Mouse (Mus musculus): Measurements from ENCODE around the gene Tmem175. TPM values are rescaled to one million over a fixed set of nuclear protein-coding genes. Genes with fewer than 3 reads are reported as not detected.
A peak's percentile ranks its signal among the peaks of the same experiment; 100 is the strongest.

The Tmem175 gene
- polyA plus RNA-seq, 2 experiments: 35.5 to 41.8 TPM

DNA sequence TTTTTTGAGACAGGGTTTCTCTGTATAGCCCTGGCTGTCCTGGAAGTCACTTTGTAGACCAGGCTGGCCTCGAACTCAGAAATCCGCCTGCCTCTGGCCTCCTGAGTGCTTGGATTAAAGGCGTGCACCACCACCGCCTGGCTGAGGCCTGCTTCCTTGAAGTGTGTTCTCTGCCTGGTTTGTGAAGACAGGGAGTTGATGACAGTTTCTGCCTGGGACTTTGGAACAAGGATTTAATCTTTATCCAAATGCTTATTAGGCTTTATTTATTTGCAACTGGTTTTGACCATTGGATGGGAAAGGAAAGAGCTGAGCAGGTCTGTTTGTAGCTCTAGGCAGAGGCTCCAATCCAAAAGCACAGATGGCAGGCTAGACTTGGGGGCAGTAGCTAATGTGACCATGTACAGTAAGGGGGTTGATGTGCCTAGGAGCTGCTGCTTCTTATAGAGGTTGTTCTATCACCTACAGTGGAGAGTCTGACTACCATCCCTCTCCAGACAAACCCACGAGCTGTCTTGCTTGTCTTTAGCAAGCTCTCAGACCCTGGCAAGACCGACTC, 48.8 kb downstream of the Tmem175 start:
- H3K9ac ChIP-seq (ENCODE audit: low read depth, low read length, severe bottlenecking): no peak overlapping the region
- H3K4me3 ChIP-seq (replicated peaks; ENCODE audit: low read length): no peak overlapping the region
- H3K4me1 ChIP-seq (ENCODE audit: control insufficient read depth, insufficient read depth, low read length): peaks cover 12% of the 10 kb centered on the region
- 92% methylated on average over 6 of the region's 6 CpGs for WGBS
- H3K9me3 ChIP-seq (ENCODE audit: control insufficient read depth, low read length): no peaks in the 10 kb centered on the region
- H3K27me3 ChIP-seq (ENCODE audit: control insufficient read depth, insufficient read depth, low read length): no peaks in the 10 kb centered on the region
- no peak for TF ChIP-seq POLR2A (IDR thresholded peaks at IDR 0.05; ENCODE audit: borderline replicate concordance, extremely low read depth, insufficient read depth, insufficient read length)
- no peak overlapping the region for H3K4me2 ChIP-seq (replicated peaks; ENCODE audit: low read depth, low read length, severe bottlenecking)
- peak overlapping the region; percentile 48; the same call in 1 of the 2 replicates for H3K27ac ChIP-seq (replicated peaks; ENCODE audit: low read depth, low read length)
- DNase-seq (ENCODE audit: low spot score): no peak
- no peak for ATAC-seq (ENCODE audit: low FRiP score, low read depth)
- H3K36me3 ChIP-seq (ENCODE audit: control insufficient read depth, insufficient read depth, low read length): no peaks in the 10 kb centered on the region

DNA sequence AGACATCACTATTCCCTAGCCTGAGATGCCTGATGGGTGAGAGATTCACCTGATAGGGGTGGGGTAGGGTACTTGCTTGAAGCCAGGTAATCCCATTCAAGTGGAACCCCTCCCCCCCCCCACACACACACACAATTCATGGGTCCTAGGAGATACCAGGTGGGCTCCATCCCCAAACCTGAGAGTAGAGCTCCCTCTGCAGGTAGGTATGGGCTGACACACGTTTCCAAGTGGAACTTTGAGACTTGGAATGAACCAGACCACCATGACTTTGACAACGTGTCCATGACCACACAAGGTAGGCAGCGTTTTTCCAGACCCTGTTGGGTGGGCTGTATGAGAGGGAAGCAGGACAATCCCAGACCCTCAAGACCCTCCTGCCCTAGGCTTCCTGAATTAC, 50.3 kb downstream of the Tmem175 start:
- Histone ChIP-seq H3K4me3 (replicated peaks; ENCODE audit: low read length) (no peak overlapping the region), H3K27me3 (ENCODE audit: control insufficient read depth, insufficient read depth, low read length) (no peaks in the 10 kb centered on the region), H3K36me3 (ENCODE audit: control insufficient read depth, insufficient read depth, low read length) (no peaks in the 10 kb centered on the region; the same call in 1 of the 2 replicates), H3K9me3 (ENCODE audit: control insufficient read depth, low read length) (no peaks in the 10 kb centered on the region), H3K9ac (ENCODE audit: low read depth, low read length, severe bottlenecking) (no peak overlapping the region), H3K27ac (replicated peaks; ENCODE audit: low read depth, low read length) (no peak overlapping the region), H3K4me2 (replicated peaks; ENCODE audit: low read depth, low read length, severe bottlenecking) (no peak overlapping the region), H3K4me1 (ENCODE audit: control insufficient read depth, insufficient read depth, low read length) (peaks cover 12% of the 10 kb centered on the region)
- no peak for TF ChIP-seq POLR2A (IDR thresholded peaks at IDR 0.05; ENCODE audit: borderline replicate concordance, extremely low read depth, insufficient read depth, insufficient read length)
- DNase-seq (ENCODE audit: low spot score) (no peak), ATAC-seq (ENCODE audit: low FRiP score, low read depth) (no peak)
- WGBS: 55% methylated on average over 3 of the region's 3 CpGs

DNA sequence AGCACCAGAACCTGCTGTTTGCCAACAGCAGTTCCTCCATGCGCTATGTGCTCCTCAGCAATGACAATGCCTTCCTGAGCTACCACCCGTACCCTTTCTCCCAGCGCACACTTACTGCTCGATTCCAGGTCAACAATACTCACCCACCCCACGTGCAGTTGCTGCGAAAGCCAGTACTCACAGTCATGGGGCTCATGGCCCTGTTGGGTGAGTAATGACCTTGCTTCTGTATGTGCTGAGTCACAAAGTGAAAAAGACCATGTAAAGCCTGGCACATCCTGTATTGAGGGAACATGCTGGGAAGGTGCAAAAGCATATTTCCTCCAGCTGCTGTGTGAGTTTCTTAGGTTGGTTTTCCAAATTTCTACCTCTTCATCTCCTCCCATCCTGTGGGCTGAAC, 51.3 kb downstream of the Tmem175 start:
- Histone ChIP-seq H3K4me2 (replicated peaks; ENCODE audit: low read depth, low read length, severe bottlenecking) (no peak overlapping the region), H3K4me1 (ENCODE audit: control insufficient read depth, insufficient read depth, low read length) (peaks cover 12% of the 10 kb centered on the region), H3K9me3 (ENCODE audit: control insufficient read depth, low read length) (no peaks in the 10 kb centered on the region), H3K4me3 (replicated peaks; ENCODE audit: low read length) (no peak overlapping the region), H3K27me3 (ENCODE audit: control insufficient read depth, insufficient read depth, low read length) (no peaks in the 10 kb centered on the region), H3K36me3 (ENCODE audit: control insufficient read depth, insufficient read depth, low read length) (peaks cover under 1% of the 10 kb centered on the region; the same call in 1 of the 2 replicates), H3K27ac (replicated peaks; ENCODE audit: low read depth, low read length) (no peak overlapping the region), H3K9ac (ENCODE audit: low read depth, low read length, severe bottlenecking) (no peak overlapping the region)
- DNase-seq (ENCODE audit: low spot score) (no peak), ATAC-seq (ENCODE audit: low FRiP score, low read depth) (no peak)
- no peak for TF ChIP-seq POLR2A (IDR thresholded peaks at IDR 0.05; ENCODE audit: borderline replicate concordance, extremely low read depth, insufficient read depth, insufficient read length)
- 92% methylated on average over 6 of the region's 6 CpGs for WGBS

DNA sequence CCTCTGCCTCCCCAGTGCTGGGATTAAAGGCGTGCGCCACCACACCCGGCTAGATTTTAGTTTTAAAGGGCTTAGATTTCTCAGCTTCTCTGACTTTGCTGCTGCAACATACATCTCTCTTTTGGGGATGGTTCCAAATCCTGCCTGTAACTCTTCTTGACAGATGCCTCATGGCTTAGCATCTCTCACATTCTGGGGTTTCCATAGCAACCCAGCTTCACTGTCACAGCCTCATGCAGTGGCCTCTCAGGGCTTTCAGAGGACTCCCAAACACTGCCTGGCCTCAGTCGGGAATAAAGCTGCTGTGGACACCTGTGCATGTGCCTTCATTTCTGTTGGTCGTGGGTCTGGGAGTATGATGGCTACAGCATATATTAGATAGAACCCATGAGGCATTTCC, 59.5 kb downstream of the Tmem175 start:
- DNase-seq (ENCODE audit: low spot score) (no peak), ATAC-seq (ENCODE audit: low FRiP score, low read depth) (no peak)
- no peak overlapping the region for H3K9ac ChIP-seq (ENCODE audit: low read depth, low read length, severe bottlenecking)
- TF ChIP-seq POLR2A (IDR thresholded peaks at IDR 0.05; ENCODE audit: borderline replicate concordance, extremely low read depth, insufficient read depth, insufficient read length): no peak
- H3K36me3 ChIP-seq (ENCODE audit: control insufficient read depth, insufficient read depth, low read length): peaks cover 3% of the 10 kb centered on the region; the same call in 1 of the 2 replicates
- H3K27me3 ChIP-seq (ENCODE audit: control insufficient read depth, insufficient read depth, low read length): no peaks in the 10 kb centered on the region
- no peak overlapping the region for H3K4me2 ChIP-seq (replicated peaks; ENCODE audit: low read depth, low read length, severe bottlenecking)
- no peak overlapping the region for H3K4me3 ChIP-seq (replicated peaks; ENCODE audit: low read length)
- H3K4me1 ChIP-seq (ENCODE audit: control insufficient read depth, insufficient read depth, low read length): peaks cover 15% of the 10 kb centered on the region
- no peak overlapping the region for H3K27ac ChIP-seq (replicated peaks; ENCODE audit: low read depth, low read length)
- no peaks in the 10 kb centered on the region for H3K9me3 ChIP-seq (ENCODE audit: control insufficient read depth, low read length)
- WGBS: 75% methylated on average over 5 of the region's 5 CpGs

DNA sequence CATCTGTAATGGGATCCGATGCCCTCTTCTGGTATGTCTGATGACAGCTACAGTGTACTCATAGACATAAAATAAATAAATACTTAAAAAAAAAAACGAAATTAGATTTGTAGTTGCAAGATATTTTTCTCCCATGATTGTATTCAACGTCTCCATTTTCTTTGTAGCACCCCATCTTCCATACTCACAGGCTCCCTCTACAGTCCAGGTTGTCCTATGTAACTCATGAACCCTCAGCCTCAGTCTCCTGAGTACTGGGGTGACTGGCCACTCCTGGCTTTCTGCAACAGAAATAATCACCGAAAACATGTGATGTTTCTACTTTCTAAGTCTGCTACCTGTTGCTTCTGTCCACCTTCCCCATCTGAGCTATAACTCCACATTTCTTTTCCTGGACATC, 61.6 kb downstream of the Tmem175 start:
- 76% methylated on average over 4 of the region's 4 CpGs for WGBS
- no peak overlapping the region for H3K4me3 ChIP-seq (replicated peaks; ENCODE audit: low read length)
- H3K9ac ChIP-seq (ENCODE audit: low read depth, low read length, severe bottlenecking): no peak overlapping the region
- H3K4me2 ChIP-seq (replicated peaks; ENCODE audit: low read depth, low read length, severe bottlenecking): 0 out of 2 replicates have a peak overlapping the region, but pooled peaks have one; percentile 68
- H3K36me3 ChIP-seq (ENCODE audit: control insufficient read depth, insufficient read depth, low read length): no peaks in the 10 kb centered on the region; the same call in 1 of the 2 replicates
- no peaks in the 10 kb centered on the region for H3K27me3 ChIP-seq (ENCODE audit: control insufficient read depth, insufficient read depth, low read length)
- no peak for TF ChIP-seq POLR2A (IDR thresholded peaks at IDR 0.05; ENCODE audit: borderline replicate concordance, extremely low read depth, insufficient read depth, insufficient read length)
- H3K9me3 ChIP-seq (ENCODE audit: control insufficient read depth, low read length): no peaks in the 10 kb centered on the region
- no peak overlapping the region for H3K27ac ChIP-seq (replicated peaks; ENCODE audit: low read depth, low read length)
- no peak for DNase-seq (ENCODE audit: low spot score)
- no peak for ATAC-seq (ENCODE audit: low FRiP score, low read depth)
- H3K4me1 ChIP-seq (ENCODE audit: control insufficient read depth, insufficient read depth, low read length): peaks cover 27% of the 10 kb centered on the region
